Mouse (Mus musculus) liver, adult 2 months (tissue): ENCODE data around the gene Armh4. TPM values are rescaled to one million over a fixed set of nuclear protein-coding genes. Genes with fewer than 3 reads are reported as not detected.
"Not testable (repeated sequence)": the region's sequence is repeated elsewhere in the genome, so short reads cannot be mapped to it uniquely, and the experiment has no call there.

ENCODE experiments used
- DNase-seq: peaks from one replicate; pipeline ENCODE4 v3.0.0-alpha.2; 2011; ENCODE audit warnings: low read depth, low spot score; ENCODE audit errors: extremely low read depth
- H3K27ac ChIP-seq: fragments of 200-500 bp; replicated peaks from 2 replicates; pipeline ENCODE4 v1.5.1; 2012; ENCODE audit warnings: low read depth, mild to moderate bottlenecking, control low read depth, inconsistent platforms, low read length; ENCODE audit not compliant: insufficient read depth
- H3K27me3 ChIP-seq: fragments of 200-500 bp; 2 replicates; pipeline ENCODE4 v1.6.1; 2012; ENCODE audit warnings: mild to moderate bottlenecking, moderate library complexity, low read length, inconsistent platforms; ENCODE audit not compliant: control insufficient read depth, insufficient read depth
- H3K36me3 ChIP-seq: fragments of 200-500 bp; 2 replicates; pipeline ENCODE4 v1.6.1; 2012; ENCODE audit warnings: low read length, inconsistent platforms; ENCODE audit not compliant: control insufficient read depth, insufficient read depth
- H3K4me1 ChIP-seq: fragments of 200-500 bp; 2 replicates; pipeline ENCODE4 v1.6.1; 2011; ENCODE audit warnings: low read length; ENCODE audit not compliant: control insufficient read depth, insufficient read depth
- H3K4me3 ChIP-seq: fragments of 200-500 bp; 2 replicates; pipeline ENCODE4 v1.5.1; 2011; ENCODE audit warnings: low read depth, mild to moderate bottlenecking, control low read depth, low read length, moderate library complexity; ENCODE audit not compliant: insufficient read depth
- H3K79me2 ChIP-seq: fragments of 200-500 bp; 2 replicates; pipeline ENCODE4 v1.6.1; 2012; ENCODE audit warnings: inconsistent platforms, mild to moderate bottlenecking, low read length, moderate library complexity; ENCODE audit not compliant: control insufficient read depth, insufficient read depth
- H3K9ac ChIP-seq: fragments of 200-500 bp; 2 replicates; pipeline ENCODE4 v1.6.1; 2012; ENCODE audit warnings: low read depth, mild to moderate bottlenecking, control low read depth, inconsistent platforms, low read length
- CTCF ChIP-seq: fragments of 200-500 bp; IDR thresholded peaks from 2 replicates; pipeline ENCODE4 v1.5.1; 2011; ENCODE audit warnings: low read depth, low read length, control low read depth
- POLR2A ChIP-seq: fragments of 200-500 bp; IDR thresholded peaks from 2 replicates; pipeline ENCODE4 v1.6.1; 2011; ENCODE audit warnings: low read length, control low read depth; ENCODE audit not compliant: insufficient read depth; ENCODE audit errors: extremely low read depth
- WGBS: fragments of 180-500 bp; shearing (Covaris S2); methylation state at CpG from one replicate; pipeline ENCODE4 v1.1.7; 2018; 5-methylcytosine and 5-hydroxymethylcytosine counted together
- polyA plus RNA-seq: library from polyadenylated mRNA; depleted of rRNA; stranded (reverse); fragments of >200 nt; gene quantifications from 2 replicates; pipeline ENCODE4 v1.2.3, GENCODE M21; 2012; rRNA removed
- total RNA-seq: library from RNA; depleted of rRNA; stranded (reverse); fragments of >200 nt; gene quantifications from 2 replicates; pipeline ENCODE4 v1.2.3, GENCODE M21; 2014; rRNA removed

The Armh4 gene
- total RNA-seq (0.09 and 0.13 TPM in 2 replicates), polyA plus RNA-seq (0.02 TPM in 1 of 2 replicates, not detected in the other)

DNA sequence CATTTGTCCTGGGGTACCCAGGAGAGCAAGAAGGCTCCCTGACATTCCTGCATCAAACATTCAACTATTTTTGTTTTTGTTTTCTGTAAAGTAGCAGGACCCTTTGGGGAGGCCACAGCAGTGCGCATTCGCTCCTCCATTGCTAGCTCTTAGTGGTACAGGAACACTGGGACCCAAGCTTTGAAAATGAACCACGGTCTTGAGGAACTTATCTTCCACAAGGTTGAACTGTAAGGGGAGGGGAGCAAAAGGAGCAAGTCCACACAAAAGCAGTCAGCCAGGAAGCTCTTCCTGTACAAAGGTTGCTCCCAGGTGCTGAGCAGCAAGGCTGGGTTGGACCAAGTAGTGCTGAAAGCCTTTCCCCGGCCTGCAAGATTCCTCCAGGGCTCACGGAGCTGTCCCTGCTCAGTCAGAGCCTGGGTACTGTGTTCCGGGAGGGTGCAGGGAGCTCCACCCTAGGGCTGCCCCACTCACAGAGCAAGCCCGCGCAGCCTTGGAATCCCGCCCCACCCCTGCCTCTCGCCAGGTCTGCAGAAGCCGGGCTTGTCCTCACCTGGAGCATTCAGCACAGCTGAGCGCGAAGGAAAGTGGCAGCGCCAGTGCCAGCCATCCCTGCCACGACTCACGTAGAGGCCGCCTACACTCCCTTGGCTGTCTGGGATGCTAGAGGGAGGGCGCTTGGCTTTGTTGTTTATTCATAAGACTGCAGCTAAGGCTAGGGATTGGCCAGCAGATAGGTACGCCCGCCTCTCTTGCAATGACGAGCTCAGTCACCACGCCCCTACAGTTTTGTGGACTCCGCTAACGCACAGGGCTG, at the start of gene Armh4:
TSS of gene Armh4 (minus strand) at position 669 of the 817 bp plus-strand sequence.
- TF ChIP-seq POLR2A (no peak), CTCF (no peak)
- no peaks in the 10 kb centered on the region for H3K79me2 ChIP-seq
- no peak within 1 kb of the TSS for H3K9ac ChIP-seq
- peak; percentile 10 for DNase-seq
- H3K4me3 ChIP-seq = peak within 1 kb of the TSS; percentile 25; the same call in 1 of the 2 replicates
- H3K27me3 ChIP-seq = 0 out of 2 replicates have a peak, but pooled peaks cover 2% of the 10 kb centered on the region
- no peaks in the 10 kb centered on the region for H3K4me1 ChIP-seq
- H3K36me3 ChIP-seq = no peaks in the 10 kb centered on the region
- H3K27ac ChIP-seq = no peak within 1 kb of the TSS
- 4% methylated on average over 24 of the region's 24 CpGs for WGBS

DNA sequence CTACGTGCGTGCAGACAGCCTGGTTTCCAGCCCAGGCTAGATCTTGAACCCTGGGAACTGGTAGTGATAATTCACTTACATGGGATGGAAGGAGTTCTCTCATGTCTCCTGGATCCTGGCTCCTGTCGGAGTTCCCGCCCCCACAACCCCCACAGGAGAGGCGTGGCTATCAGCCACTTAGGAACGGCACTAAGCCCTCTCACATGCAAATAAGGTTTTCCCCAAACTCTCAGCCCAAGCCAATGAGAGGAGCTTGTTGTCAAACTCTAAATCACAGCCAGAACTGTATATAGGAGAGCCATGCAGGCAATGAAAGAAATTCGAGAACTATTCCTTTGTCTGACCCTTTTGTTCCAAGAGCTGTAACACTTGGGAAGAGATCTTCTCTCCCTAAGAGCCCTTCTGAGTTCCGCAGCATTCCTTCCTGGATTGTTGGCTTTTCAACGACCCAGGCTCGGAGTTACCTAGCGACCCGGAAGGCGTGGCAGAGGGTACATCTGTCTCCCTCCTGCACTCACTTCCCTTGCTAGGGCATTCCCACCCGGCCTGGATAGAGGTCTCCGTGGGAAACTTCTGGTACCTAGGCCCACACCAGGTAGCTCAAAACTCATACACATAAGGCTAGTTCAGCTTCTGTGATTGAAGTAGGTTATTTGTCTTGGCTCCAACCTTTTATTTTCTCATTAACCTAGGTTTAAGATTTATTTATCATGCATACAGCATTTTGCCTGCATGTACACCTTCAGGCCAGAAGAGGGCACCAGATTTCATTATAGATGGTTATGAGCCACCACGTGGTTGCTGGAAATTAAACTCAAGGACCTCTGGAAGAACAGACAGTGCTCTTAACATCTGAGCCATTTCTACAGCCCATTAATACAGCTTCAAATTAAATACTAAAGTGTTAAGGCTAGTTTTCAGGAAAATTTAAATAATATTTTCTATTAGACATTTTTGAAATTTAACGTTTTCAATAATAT, 46.3 kb upstream of the Armh4 start:
- Histone ChIP-seq H3K36me3 (no peaks in the 10 kb centered on the region), H3K27me3 (no peaks in the 10 kb centered on the region), H3K4me1 (no peaks in the 10 kb centered on the region), H3K79me2 (no peaks in the 10 kb centered on the region), H3K27ac (no peak overlapping the region), H3K4me3 (no peak overlapping the region), H3K9ac (no peak overlapping the region)
- TF ChIP-seq CTCF = no peak
- no peak for TF ChIP-seq POLR2A
- peak; percentile 28 for DNase-seq
- 15% methylated on average over 17 of the region's 17 CpGs for WGBS

DNA sequence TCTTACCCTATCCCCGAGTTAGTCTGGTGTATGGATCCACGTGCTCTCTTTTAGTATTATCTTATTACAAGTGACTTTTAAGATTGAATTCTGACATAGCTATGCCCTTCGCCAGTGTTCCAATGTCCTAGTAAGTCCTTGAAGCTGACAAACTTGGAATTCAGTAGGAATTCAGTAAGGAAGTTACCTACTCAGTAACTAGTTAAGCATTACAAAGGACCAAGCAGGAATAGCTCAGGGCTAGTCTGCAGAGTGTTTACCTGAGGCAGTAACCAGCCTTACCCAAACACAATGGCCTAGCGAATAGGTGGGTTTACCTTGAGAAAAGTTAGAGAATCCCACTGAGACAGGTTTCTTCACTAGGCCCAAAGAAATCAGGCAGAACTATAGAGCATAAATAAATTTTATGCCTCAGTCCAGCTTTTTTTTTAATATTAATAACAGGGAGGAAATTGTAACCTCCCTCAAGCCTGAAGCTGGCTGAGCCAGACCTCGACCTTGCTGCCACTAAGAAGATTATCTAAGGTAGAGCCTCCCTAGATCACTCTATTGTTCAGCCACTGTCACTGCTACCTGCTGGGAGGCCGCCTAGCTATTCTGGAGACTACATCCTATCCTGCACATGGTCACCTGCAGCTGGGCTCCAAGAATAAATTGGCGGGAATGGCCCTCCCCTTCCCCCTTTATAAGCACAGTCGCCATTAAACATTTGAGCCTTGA, 36.7 kb upstream of the Armh4 start:
- WGBS = 71% methylated on average over 8 of the region's 8 CpGs
- DNase-seq, H3K36me3 ChIP-seq: not testable (repeated sequence)

DNA sequence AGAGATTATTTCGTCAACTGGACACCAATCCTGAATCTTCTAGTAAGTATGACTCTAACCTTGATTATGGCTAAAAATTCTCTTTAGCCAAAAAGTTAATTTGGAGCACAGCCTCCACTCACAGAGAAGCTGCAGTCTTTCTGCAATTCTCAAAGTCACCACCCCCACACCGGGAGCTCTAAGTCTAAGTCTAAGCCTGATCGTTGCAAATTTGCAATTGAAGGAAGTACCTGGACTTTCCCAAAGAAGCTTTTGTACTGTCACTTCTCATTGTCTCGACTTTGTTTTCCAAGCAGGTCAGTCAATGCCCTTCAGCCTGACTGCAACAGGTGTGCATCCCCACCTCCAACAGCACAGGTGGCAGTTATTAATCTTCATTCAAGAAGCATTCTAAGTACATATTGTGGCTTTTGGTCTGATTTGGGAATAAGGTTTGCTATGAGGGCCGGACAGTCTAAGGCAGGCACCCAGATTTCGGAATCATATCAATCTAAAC, 35.6 kb upstream of the Armh4 start:
- H3K4me1 ChIP-seq, H3K27ac ChIP-seq, H3K27me3 ChIP-seq, DNase-seq, H3K79me2 ChIP-seq, H3K9ac ChIP-seq, H3K36me3 ChIP-seq, H3K4me3 ChIP-seq: not testable (repeated sequence)
- 84% methylated on average over 6 of the region's 6 CpGs for WGBS

More for the DNA sequence above, 36.7 kb upstream of the Armh4 start:
- H3K9ac ChIP-seq, H3K27me3 ChIP-seq, H3K79me2 ChIP-seq, H3K4me3 ChIP-seq, H3K27ac ChIP-seq, H3K4me1 ChIP-seq: not testable (repeated sequence)

DNA sequence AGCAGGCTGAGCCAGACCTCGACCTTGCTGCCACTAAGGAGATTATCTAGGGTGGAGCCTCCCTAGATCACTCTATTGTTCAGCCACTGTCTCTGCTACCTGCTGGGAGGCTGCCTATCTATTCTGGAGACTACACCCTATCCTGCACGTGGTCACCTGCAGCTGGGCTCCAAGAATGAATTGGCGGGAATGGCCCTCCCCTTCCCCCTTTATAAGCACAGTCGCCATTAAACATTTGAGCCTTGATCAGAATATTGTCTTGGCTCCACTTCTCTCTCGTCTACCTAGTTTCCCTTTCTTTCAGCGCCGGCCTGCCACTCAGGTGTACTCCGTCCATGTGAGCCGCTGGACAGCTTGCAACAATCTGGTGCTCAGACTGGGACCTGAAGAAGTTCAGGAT, 29.8 kb upstream of the Armh4 start:
- H3K9ac ChIP-seq, H3K36me3 ChIP-seq, H3K27me3 ChIP-seq, H3K4me1 ChIP-seq, H3K4me3 ChIP-seq, H3K27ac ChIP-seq, H3K79me2 ChIP-seq, DNase-seq: not testable (repeated sequence)
- 82% methylated on average over 9 of the region's 9 CpGs for WGBS

DNA sequence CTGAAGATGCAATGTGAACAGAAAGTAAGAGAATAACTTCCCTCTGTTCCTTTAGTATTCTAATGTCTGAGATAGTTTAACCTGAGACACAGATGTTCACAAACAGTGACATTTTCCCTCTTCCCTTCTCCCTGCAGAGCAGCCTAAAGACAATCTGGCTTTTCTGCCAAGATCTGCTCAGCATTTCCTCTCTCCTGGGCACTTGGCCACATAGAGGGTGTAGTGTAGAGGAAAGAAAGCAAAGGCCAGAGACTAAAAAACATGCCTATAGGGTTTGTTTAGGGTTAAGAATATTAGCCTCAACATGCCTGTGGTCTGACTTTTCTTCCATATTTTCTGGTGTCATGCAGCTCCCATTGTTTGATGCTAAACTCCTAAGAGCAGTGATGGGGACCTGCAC, 21.9 kb upstream of the Armh4 start:
- not testable (repeated sequence) for H3K27me3 ChIP-seq, H3K79me2 ChIP-seq, H3K4me3 ChIP-seq, H3K27ac ChIP-seq, H3K36me3 ChIP-seq, H3K4me1 ChIP-seq, H3K9ac ChIP-seq, DNase-seq
